Mouse (Mus musculus): ENCODE data around the gene Mmaa.

Gene Mmaa

DNA sequence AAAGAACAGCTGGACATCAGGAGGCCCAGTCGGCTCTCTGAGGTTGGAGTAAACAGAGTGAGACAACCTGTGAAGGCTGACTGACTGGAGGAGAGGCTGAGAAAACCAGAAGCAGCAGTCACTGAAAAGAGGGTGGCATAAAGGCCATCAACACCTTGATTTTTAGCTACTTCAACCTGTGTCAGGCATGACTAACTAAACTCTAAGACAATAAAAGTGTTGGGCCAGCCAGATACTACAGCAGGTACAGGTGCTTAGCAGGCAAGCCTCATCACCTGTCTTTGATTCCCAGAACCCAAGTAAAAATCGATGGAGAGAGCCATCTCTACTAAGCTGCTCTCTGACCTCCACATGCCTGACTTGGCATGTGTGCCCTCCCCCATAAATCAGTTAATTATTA, 6.1 kb downstream of the Mmaa start:
- no peak for DNase-seq (ENCODE audit: low read depth, low spot score)

DNA sequence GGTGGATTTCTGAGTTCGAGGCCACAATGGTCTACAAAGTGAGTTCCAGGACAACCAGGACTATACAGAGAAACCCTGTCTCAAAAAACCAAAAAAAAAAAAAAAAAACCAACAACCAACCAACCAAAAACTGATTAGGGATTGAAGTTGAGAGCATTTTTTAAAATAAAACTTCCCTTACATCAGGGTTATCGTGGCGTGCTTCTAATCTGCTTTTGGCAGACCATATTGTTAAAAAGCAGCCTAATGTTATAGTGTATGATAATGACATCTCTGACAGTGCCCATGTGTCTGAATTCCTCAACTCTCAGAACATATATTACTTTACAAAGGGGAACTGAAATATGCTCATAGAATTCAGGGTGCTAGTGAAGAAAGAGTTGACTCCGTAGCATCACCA, 6.5 kb downstream of the Mmaa start:
- no peak for DNase-seq (ENCODE audit: low read depth, low spot score)

DNA sequence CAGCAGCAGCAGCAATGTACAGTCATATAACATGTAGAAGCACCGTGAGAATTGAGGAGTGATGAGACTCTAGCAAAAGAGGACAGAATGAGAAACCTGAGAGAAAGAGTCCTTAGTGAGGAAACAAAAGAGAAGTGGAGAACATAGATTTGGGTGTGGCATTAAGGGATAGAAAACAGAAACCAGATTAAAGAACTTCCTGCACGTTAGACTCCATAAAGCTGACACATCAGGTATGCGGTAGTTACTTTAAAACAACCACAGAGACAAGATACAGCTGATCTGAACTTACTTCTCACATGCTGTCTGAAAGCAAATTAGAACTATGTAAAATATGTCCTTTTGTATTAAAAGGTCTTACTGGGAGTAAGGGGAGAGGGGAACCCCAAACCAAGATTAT, 8.3 kb downstream of the Mmaa start:
- DNase-seq (ENCODE audit: low read depth, low spot score) = no peak

DNA sequence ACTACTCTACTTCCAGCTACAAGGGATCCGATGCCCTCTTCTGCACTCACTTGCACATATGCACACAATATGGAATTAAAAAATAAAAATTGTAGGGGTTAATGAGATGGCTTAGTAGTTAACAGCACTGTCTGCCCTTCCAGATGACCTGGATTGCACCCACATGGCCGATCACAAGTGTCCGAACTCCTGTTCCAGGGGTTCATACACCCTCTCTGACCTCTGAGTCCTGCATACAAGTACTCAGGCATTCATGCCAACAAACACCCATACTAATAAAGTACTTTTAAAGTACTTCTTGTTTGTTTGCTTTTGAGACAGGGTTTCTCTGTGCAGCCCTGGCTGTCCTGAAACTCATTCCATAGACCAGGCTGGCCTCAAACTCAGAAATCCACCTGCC, 10.1 kb downstream of the Mmaa start:
- DNase-seq (ENCODE audit: low read depth, low spot score) = no peak

DNA sequence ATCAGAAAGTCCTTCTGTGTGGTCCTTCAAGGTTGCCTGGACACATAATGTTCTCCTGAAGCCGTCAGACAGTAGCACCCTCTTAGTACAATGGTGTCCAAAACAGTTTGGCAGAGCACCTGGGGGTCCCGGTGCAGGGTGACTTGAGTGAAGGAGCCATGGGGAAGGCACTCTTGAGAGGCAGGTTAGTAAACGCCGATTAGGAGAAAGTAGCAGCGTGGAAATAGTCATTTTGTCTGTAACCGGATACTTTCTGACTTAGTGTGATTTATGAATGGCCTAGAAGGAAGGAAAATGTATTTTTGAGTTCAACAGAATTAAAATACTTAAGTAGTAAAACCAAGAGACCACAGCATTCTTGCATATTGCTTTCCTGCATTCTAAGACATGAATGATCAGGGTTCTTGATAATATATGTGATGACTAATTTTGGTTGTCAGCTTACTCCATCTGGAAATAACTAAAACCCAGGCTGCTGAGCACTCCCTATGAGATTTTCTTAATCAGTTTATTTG, 13.3 kb downstream of the Mmaa start:
- no peak for DNase-seq (ENCODE audit: low read depth, low spot score)

DNA sequence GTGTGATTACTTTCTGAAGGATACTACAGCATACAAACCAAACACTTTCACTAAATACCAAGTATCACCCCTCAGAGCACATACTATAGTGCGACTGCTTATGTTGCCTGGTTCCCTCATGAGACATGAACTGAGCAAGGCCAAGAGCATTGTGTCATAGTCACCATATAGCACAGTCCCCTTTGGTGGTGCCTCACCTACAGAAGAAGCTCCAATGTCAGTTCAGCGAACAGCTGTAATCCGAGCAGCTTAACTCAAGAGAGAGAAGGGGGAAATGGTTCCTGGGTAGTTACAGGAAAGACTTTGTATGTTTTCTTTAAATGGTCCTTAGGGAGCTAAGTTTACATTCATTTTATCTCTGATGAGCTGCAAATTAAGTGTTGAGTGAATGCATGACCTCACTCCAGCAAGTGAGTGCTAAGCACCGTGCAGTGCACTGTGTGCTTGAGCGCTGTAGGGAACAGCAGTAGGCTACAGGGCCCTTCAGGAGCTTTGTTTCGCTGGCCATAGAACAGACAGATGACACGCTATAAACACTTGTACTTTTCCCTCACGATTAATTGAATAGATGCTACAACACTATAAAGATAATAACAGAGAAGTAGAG, 17.4 kb downstream of the Mmaa start:
- no peak for DNase-seq (ENCODE audit: low read depth, low spot score)

DNA sequence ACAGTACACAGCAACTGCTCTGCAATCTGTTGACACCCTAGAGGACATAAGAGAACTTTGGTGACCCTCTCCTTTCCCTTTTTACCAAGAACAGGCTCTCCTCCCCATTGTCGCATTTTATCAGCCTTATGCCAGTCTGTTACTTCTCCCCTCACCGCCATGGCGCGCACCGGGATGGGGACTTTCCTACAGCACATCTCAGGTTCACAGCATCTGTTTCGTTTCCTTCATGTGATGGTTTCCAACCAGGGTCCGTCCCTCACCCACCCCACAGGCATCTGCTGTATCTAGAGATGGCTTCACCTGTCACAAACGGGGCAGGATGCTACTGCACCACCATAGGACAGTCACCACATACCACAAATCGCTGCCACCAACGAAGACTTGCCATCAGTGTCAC, 19.8 kb downstream of the Mmaa start:
- no peak for DNase-seq (ENCODE audit: low read depth, low spot score)

DNA sequence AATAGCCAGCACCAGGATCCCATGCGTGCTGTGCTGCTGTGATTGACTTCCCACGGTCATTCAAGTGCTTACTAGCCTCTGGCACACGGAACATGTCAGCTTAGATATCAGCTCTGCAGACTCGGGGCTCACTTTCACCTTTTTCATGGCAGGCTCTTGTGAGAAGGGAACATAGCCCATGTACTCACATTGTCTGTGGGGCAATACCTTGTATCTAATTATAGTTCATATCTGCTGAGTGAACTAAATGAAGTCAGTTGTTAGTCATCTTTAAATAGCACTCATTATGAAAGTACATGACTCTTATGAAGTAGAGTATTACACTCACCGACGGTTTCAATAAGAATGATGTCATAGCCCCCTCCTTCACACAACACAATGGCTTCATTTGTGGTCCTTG, 21.0 kb downstream of the Mmaa start:
- DNase-seq (ENCODE audit: low read depth, low spot score) = no peak

DNA sequence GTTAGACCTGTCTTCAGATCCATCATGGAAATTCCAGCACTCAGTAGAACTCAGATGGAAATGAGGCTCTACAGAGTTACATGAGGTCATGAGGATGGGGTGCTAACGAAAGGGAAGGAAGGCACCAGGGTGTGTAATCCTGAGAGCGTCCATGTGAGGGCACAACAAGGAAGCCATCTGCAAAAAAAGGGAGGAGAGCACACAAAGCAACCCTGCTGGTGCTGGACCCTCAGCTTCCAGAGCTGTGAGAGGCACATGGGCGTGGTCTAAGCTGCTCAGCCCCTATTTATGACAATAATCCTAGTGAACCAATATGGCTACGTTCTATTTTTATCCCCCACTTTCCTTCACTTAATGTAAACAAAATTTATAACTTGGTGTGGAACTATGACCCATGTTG, 22.1 kb downstream of the Mmaa start:
- DNase-seq (ENCODE audit: low read depth, low spot score) = no peak

DNA sequence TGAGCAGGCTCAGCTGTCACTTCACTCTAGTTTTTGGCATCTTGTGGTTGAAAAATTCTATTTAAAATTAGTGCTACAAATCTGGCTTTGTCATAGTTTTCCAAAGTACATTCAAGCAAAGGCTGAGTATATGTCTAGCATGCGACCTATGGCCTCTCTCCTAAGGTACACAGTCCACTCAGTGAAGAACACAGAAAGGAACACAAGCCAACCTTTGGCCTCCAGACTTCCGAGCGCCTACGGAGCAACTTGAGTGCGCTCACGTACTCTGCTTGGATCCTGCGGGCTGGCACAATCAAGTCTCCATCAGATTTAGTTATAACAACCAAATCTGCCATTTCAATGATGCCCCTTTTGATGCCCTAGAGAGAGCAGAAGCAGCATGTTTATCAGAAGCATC, 25.8 kb downstream of the Mmaa start:
- no peak for DNase-seq (ENCODE audit: low read depth, low spot score)

DNA sequence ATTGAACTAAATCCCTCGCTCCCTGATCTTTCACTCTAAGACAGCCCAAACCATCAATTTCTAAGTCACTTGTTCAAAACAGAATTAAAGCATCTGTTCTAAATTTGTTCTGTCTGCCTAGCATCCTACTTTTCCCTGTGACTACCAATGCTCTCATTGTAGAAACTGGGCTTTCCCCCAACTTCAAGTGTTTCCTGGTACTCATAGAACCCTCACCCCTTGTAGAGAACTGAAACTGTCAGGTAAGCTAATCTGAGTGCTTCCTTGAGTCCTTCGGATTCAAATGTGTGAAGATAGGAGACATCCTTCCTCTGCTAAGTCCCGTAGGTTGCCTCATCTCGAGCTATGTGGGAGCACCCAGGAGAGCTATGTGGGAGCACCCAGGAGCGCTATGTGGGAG, 32.8 kb downstream of the Mmaa start:
- no peak for DNase-seq (ENCODE audit: low read depth, low spot score)

DNA sequence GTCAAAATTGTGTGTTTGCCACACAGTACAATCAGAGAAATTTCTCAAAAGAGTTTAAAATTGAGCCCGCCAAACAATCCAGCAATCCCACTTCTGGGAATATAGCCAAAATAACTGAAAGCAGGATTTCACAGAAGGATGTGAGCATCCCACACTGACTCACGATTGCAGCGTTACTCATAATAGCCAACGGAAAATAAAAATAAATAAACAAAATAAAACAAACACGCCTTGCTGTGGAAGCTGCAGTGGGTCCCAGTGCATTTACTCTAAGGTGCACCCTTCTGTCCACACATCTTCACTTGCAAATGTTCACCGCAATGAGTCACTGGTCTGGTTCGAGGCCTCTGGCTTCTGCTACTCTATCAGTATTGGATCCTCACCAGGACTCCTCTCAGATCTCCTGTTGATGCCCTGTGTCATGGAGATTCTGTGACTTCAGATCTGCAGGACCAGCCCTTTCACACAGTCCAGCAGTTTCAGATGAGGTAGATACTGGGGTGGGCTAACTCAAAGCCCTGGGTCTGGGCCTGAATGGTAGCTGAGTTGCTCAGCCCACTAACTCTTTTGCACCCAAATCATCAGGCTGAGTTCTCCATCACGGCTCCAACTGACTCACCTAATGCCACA, 38.5 kb downstream of the Mmaa start:
- no peak for DNase-seq (ENCODE audit: low read depth, low spot score)

DNA sequence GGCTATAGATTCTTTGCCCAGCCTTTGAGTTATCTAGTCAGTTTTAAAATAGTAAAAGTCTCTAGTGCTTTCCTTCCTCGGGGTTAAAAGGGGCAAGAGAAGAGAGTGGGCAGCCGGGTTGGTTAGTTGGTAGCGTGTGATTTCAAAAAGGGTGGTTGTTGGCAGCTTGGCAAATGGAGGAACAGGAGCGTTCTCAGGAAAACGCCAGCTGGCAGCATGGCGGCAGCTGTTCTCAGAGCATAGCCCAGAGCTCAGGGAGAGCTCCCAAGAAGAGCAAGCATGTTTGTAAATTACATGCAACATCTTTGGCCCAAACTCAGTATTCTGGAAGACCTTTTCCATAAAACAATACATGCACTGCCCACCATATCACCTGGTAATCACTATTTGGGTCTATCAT, 41.0 kb downstream of the Mmaa start:
- DNase-seq (ENCODE audit: low read depth, low spot score) = no peak

DNA sequence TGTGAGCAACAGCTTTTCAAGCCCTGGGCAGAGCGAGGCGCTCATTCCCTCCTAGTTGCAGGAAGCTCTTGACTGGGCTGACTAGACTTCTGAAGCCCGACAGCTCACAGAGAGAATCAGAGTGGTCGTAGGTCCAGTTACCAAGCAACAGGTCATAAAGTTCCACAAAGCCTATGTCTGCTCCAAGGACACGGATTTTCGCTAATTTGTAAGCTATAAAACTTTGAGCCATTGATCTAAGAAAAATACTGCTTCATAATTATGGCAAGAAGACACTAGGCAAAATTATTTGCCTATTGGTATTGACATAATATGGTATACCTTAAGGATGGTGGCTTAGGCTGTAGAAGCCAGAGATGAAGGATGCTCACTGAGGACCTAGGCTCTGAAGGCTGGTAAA, 46.3 kb downstream of the Mmaa start, which contains the start of gene 1700011L22Rik:
Gene 1700011L22Rik (minus strand): TSS at position 101 of the 400 bp plus-strand sequence.
- DNase-seq (ENCODE audit: low read depth, low spot score) = no peak

DNA sequence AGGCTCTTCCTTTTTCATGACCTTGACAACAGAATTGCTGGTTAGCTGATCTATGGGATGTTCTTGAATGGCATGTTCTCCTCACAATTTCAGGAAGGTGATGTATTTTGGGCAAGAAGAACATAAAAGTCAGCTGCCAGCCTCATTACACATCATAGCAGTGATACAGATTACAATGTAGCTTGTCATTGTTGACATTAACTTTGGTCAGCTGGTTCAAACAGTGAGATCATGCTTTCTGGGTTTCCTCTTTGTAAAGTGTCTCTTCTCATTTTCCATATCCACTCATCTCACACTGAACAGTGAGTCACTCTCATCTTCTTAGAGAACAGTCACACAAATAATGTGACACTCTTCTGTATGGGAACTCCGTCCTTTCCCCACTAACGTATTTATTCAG, 51.3 kb downstream of the Mmaa start:
- no peak for DNase-seq (ENCODE audit: low read depth, low spot score)

DNA sequence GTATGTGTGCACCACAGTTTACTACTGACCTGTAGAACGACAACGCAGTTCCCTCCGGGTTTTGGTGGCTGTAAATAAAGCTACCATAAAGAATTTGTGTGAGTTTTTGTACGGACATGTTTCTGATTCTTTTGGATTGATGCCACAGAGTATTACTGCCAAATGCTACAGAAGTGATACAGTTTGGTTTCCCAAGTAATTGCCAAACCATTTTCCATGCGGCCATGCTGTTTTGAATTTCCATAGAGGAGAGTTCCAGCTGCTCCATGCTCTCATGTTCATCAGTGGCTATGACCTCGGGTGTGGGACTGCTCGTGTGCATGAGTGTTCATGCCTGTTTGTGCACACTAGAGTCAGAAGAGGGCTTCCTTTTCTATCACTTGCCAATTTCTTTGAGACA, 54.7 kb downstream of the Mmaa start:
- no peak for DNase-seq (ENCODE audit: low read depth, low spot score)

DNA sequence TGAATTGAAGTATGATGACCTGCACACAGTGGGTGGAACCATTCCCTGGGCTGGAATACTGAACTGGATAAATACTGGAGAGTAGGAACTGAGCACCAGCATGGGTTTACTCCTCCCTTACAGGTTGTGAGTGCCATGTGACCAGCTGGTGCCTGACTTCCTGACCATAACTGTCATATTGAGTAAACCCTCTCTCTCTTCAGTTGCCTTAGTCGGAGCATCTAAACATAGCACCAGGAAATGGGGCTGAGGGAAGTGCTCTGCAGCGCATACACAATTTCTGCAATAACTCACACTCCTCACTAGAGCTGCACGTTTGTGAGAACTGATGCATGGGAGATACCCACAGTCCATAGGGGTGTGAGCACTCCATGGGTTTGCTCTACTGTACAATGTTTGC, 55.4 kb downstream of the Mmaa start:
- no peak for DNase-seq (ENCODE audit: low read depth, low spot score)

DNA sequence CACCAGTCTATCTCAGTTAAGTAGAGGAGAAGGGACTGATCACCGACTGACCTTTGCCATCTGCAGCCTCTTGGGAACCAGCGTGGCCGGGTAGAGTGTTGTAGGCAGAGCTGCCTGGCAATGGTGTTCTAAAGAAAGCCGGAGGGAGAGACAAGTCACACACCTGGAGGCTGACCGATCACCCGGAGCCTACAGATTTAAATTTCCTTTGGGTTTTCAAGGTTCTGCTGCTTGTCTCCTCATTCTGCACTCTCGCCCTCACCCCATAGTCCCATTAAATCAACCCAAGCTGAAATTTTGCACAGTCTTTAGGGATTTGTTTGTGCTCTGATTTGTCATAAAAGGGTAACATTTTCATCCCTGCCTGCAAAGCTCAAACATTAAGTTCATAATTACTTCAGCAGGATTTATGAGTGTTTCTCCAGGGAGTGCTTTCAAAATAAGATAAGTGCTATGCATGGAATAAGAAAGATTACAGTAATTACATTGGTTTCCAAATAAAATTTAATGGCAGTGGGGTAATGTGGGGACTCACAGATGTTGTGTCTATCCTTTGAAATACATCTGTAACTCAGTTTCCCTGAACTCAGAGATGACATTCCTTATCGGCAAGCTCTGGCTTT, 65.4 kb downstream of the Mmaa start:
- no peak for DNase-seq (ENCODE audit: low read depth, low spot score)

DNA sequence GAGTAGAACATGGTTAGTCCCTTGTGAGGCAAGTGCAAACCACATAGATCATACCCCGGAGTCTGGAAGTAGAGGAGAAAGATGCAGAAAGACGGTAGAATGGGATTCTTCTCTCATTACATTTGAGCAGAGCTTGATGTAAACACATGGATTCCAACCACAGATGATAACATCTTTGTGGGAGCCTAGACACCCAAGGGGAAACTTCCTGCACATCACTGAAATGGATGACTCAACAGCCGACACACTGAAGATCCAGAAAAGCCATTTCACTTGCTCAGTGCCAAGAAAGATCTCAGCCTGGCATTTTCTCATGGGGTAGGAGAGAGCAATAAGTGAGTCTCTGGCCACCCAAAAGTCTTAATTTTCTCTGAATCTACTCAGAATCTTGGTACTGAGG, 66.8 kb downstream of the Mmaa start:
- DNase-seq (ENCODE audit: low read depth, low spot score) = no peak

DNA sequence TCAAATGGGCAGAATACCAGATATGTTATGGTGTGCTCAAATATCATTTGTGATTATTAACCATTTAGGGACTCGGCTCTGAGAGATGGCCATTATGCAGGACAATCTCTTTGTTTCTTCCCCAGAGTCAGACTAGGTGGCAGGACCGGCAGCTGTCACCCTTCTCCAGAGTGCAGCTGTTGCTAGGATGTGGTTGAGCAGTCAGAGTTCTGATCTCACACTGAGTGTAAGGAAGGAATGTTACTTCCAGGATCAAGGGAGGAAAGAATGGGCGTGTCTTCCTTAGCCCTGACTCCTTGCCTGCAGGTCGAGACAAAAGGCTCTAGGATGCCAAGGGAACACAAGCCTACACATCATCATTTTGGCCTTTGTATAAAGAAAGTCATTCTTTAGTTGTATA, 67.5 kb downstream of the Mmaa start:
- no peak for DNase-seq (ENCODE audit: low read depth, low spot score)

DNA sequence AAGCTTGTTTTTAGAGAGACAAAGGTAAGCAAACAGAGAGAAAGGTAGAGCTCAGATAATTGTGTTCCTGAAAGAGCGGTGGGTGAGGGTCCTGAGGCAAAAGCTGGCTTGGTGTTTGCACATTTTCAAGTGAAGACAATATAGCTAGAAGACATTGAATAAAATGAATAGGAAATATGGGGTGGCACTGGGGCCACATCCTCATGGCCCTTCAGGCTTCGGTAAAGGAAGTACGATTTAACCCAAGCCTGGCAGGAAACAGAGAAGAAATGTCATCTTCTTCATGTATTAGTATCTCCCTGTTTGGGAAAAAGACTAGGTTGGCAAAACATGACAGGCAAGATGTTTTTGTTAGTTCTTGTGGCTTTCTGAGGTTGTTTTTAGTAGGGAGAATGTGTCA, 68.7 kb downstream of the Mmaa start:
- DNase-seq (ENCODE audit: low read depth, low spot score) = no peak

DNA sequence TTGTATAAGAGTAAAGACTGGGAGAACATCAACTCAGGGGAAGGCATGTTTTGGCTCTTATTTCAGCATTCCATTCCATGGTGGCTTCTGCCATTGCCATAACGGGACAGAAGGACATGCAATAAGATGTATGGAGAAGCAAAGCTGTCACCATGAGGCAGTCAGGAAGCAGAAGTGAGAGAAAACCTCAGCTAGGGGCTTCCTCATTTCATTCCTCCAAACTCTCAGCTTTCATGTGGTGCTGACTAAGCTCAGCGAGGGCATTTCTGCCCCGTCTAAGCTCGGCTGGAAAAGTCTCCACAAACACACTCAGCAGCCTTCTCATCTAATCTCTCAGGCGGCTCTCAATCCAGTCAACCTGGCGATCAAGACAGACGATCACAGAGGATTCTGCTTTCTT, 69.2 kb downstream of the Mmaa start:
- no peak for DNase-seq (ENCODE audit: low read depth, low spot score)

DNA sequence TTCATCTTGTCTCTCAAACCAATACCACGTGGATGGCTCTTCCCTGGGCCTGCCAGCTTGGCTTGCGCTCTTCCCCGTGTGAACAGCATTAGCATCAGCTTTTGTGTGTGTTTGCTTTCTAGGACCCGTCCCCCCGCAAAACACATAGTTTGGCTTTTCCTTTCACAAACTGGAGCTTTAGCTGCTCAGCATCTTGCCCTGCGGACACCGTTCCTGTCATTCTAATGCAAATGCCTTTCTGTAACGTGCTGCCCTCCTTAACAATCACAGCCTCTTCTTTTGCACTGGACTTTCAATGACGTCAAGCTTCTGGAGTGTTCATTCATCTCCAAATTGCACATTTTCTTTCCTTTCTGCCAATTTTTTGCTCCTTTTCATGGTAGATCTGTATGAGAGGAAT, 70.4 kb downstream of the Mmaa start:
- no peak for DNase-seq (ENCODE audit: low read depth, low spot score)
